Mouse (Mus musculus) hindbrain, embryonic 14.5 days (tissue): Measurements from ENCODE around the gene Stpg4. TPM values are rescaled to one million over a fixed set of nuclear protein-coding genes. Genes with fewer than 3 reads are reported as not detected.

ENCODE experiments used
- ATAC-seq: fragments of 200-750 bp; cut with Nextera tagmentation; 2 replicates; pipeline ENCODE4 v1.8.0; 2017; ENCODE audit warnings: moderate number of reproducible peaks, mild to moderate bottlenecking, moderate TSS enrichment, moderate library complexity; ENCODE audit not compliant: low FRiP score
- DNase-seq: peaks from one replicate; pipeline ENCODE4 v3.0.0-alpha.2; 2015; ENCODE audit warnings: low spot score
- H3K27ac ChIP-seq: fragments of 300-500 bp; sonication (generic); 2 replicates; pipeline ENCODE4 v1.5.1; 2014; ENCODE audit warnings: mild to moderate bottlenecking, moderate library complexity
- H3K27me3 ChIP-seq: fragments of 300-500 bp; sonication (generic); 2 replicates; pipeline ENCODE4 v1.6.1; 2014; ENCODE audit warnings: mild to moderate bottlenecking, low read length, mixed read lengths; ENCODE audit not compliant: control insufficient read depth, insufficient read depth
- H3K36me3 ChIP-seq: fragments of 300-500 bp; sonication (generic); replicated peaks from 2 replicates; pipeline ENCODE4 v1.6.1; 2014; ENCODE audit not compliant: control insufficient read depth, insufficient read depth
- H3K4me1 ChIP-seq: fragments of 300-500 bp; sonication (generic); replicated peaks from 2 replicates; pipeline ENCODE4 v1.6.1; 2014; ENCODE audit warnings: antibody characterized with exemption, low read length, mixed read lengths; ENCODE audit not compliant: control insufficient read depth, insufficient read depth
- H3K4me2 ChIP-seq: fragments of 300-500 bp; sonication (generic); replicated peaks from 2 replicates; pipeline ENCODE4 v1.6.1; 2014; ENCODE audit warnings: mild to moderate bottlenecking, moderate library complexity
- H3K4me3 ChIP-seq: fragments of 300-500 bp; sonication (generic); replicated peaks from 2 replicates; pipeline ENCODE4 v1.5.1; 2014; ENCODE audit warnings: mild to moderate bottlenecking, low read length
- H3K9ac ChIP-seq: fragments of 300-500 bp; sonication (generic); 2 replicates; pipeline ENCODE4 v1.6.1; 2014
- H3K9me3 ChIP-seq: fragments of 300-500 bp; sonication (generic); 2 replicates; pipeline ENCODE4 v1.6.1; 2016; ENCODE audit warnings: low read length; ENCODE audit not compliant: control insufficient read depth
- WGBS: fragments of 180-500 bp; shearing (Covaris S2); extraction: QIAGEN DNeasy Blood & Tissue Kit; methylation state at CpG from one replicate; pipeline ENCODE4 v1.1.7; 2014; 5-methylcytosine and 5-hydroxymethylcytosine counted together
- polyA plus RNA-seq: library from polyadenylated mRNA; unstranded; fragments of >200 nt; fragmentation: Nextera tagmentation; extraction: Ambion mirVana; gene quantifications from 2 replicates; pipeline ENCODE4 v1.2.1, GENCODE M21; 2014

The Stpg4 gene
- polyA plus RNA-seq, 1 experiment from 2014 or later, result not detected

DNA sequence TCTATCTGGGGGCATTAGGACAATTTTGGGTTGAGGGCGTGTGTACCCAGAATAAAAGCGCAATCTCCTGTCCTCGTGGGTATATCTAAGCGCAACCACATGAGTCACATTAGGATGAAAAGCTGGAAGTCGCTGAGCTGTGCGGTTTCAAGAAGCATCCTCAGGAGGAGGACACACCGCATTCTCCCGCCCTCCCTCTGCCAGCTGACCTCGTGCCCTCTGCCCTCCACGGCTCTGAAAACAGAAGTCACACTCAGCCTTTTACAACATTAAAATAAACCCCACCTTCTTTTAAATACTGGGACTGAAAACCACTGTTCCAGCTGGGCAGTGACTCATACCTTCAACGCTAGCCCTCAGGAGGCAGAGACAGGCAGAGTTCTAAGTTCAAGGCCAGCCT lies 30.5 kb downstream of the Stpg4 start:
- no peak overlapping the region for H3K9ac ChIP-seq
- no peak overlapping the region for H3K4me3 ChIP-seq
- WGBS, result 66% methylated on average over 11 of the region's 11 CpGs
- no peak overlapping the region for H3K27ac ChIP-seq
- H3K36me3 ChIP-seq, result no peaks in the 10 kb centered on the region
- H3K4me1 ChIP-seq, result no peaks in the 10 kb centered on the region
- no peaks in the 10 kb centered on the region for H3K9me3 ChIP-seq
- no peaks in the 10 kb centered on the region for H3K27me3 ChIP-seq
- H3K4me2 ChIP-seq, result no peak overlapping the region
- DNase-seq (no peak), ATAC-seq (no peak)

DNA sequence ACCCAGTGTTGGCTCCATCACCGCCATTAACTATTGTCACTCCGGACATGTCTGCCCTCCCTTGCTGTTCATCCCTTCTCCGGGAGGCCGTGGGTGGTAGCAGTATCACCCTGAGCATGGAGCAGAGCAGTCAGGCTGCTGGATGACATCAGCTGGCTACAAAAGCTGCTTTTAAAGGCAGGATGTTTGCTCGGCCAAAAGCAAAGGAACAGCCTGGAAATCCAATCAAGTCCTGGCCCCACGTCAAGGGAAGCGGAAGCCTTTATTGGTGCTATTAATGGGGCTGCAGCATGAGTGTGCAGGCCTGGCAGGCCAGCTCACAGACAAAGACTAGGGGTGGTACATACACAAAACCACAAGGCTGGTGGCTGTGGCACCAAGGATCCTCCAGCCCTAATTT lies 36.3 kb downstream of the Stpg4 start:
- Histone ChIP-seq H3K36me3 (no peaks in the 10 kb centered on the region), H3K4me1 (no peaks in the 10 kb centered on the region), H3K9me3 (no peaks in the 10 kb centered on the region), H3K27me3 (no peaks in the 10 kb centered on the region), H3K4me3 (no peak overlapping the region), H3K4me2 (no peak overlapping the region), H3K9ac (no peak overlapping the region), H3K27ac (no peak overlapping the region)
- DNase-seq, result no peak
- WGBS, result 67% methylated on average over 7 of the region's 7 CpGs
- peak; percentile 51; the same call in 1 of the 2 replicates for ATAC-seq

DNA sequence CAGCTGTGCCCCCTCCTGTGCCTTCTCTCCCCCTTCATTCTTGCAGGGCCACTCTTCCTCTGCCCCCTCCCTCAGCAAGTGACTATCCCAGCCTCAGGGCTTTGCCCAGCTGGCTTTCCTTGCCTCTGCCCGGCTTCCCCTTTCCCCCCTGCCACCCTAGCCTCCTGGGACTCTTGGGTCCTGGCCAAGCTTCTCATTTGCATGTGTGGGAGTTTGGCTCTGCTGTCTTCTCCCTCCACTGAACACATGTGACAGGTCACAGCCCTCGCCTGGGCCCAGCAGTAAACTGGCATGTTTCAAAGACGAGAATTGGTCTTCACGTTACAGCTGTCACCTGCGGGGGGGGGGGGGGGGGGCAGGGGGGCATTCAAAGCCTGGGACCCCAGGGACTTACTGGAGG lies 40.5 kb downstream of the Stpg4 start:
- H3K9ac ChIP-seq, result no peak overlapping the region
- no peak overlapping the region for H3K4me2 ChIP-seq
- 12% methylated on average over 4 of the region's 5 CpGs for WGBS
- DNase-seq, result peak; percentile 53
- peak; percentile 58; the same call in 1 of the 2 replicates for ATAC-seq
- no peaks in the 10 kb centered on the region for H3K4me1 ChIP-seq
- no peak overlapping the region for H3K27ac ChIP-seq
- H3K4me3 ChIP-seq, result no peak overlapping the region
- H3K36me3 ChIP-seq, result no peaks in the 10 kb centered on the region
- no peaks in the 10 kb centered on the region for H3K27me3 ChIP-seq
- no peaks in the 10 kb centered on the region for H3K9me3 ChIP-seq

GRCm38 (mm10) chr17:87385835-87386234 lies 41.7 kb downstream of the Stpg4 start:
- no peak overlapping the region for H3K4me3 ChIP-seq
- H3K27ac ChIP-seq, result no peak overlapping the region
- H3K36me3 ChIP-seq, result no peaks in the 10 kb centered on the region
- DNase-seq, result no peak
- no peak for ATAC-seq
- no peaks in the 10 kb centered on the region for H3K9me3 ChIP-seq
- no peaks in the 10 kb centered on the region for H3K27me3 ChIP-seq
- no peak overlapping the region for H3K9ac ChIP-seq
- WGBS, result 56% methylated on average over 3 of the region's 3 CpGs
- H3K4me2 ChIP-seq, result no peak overlapping the region
- no peaks in the 10 kb centered on the region for H3K4me1 ChIP-seq

- no peaks in the 10 kb centered on the region for H3K36me3 ChIP-seq
- no peak overlapping the region for H3K27ac ChIP-seq
- DNase-seq, result no peak
- peaks cover 31% of the 10 kb centered on the region for H3K4me1 ChIP-seq
- H3K9me3 ChIP-seq, result no peaks in the 10 kb centered on the region
- H3K9ac ChIP-seq, result no peak overlapping the region
- H3K27me3 ChIP-seq, result no peaks in the 10 kb centered on the region
- no peak overlapping the region for H3K4me3 ChIP-seq
- no peak for ATAC-seq
- 51% methylated on average over 9 of the region's 9 CpGs for WGBS
- no peak overlapping the region for H3K4me2 ChIP-seq
Observed at GRCm38 (mm10) chr17:87380681-87381080, 46.9 kb downstream of the Stpg4 start.

DNA sequence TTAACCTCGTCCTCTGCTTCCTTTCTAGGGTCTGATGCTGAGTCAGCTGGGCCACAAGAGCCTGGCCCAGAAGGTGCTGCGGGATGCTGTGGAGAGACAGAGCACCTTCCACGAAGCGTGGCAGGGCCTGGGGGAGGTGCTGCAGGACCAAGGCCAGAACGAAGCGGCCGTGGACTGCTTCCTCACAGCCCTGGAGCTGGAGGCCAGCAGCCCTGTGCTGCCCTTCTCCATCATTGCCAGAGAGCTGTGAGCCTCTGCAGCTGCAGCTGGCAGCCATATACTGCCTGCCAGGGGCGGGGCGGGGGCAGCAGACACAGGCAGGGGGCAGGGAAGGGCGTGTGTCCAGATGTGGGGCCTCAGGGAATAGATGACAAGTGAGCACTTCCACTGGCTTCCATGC lies 47.7 kb downstream of the Stpg4 start:
- DNase-seq (no peak), ATAC-seq (peak; percentile 13; the same call in 1 of the 2 replicates)
- Histone ChIP-seq H3K27ac (peak overlapping the region; percentile 70), H3K4me3 (no peak overlapping the region), H3K36me3 (no peaks in the 10 kb centered on the region), H3K9ac (peak overlapping the region; percentile 37; the same call in 1 of the 2 replicates), H3K9me3 (no peaks in the 10 kb centered on the region), H3K4me1 (peaks cover 31% of the 10 kb centered on the region), H3K4me2 (no peak overlapping the region), H3K27me3 (no peaks in the 10 kb centered on the region)
- WGBS, result 48% methylated on average over 10 of the region's 10 CpGs

DNA sequence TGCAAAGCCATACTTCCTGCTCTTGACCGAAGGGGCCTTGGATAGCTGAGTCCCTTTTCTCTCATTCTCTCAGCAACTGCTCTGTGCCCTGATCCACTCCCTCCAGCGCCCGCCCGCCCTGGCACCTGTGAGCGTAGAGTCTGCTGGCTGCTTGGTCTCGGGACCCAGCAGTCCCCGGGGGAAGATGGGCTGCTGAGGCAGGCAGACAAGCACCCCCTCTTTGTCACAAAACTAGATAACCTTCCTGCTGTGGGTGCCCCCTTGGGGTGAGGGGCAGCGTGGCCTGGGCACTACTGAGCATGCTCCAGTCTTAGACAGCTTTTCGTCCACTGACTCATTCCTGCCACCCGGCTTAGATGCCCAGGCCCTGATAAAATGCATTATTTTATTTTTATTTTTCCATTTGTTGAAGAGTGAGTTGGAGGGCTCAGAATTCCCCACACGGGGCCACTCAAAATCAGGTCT lies 48.3 kb downstream of the Stpg4 start:
- ATAC-seq (no peak), DNase-seq (no peak)
- Histone ChIP-seq H3K4me1 (peaks cover 31% of the 10 kb centered on the region), H3K4me3 (no peak overlapping the region), H3K27me3 (no peaks in the 10 kb centered on the region), H3K9ac (0 out of 2 replicates have a peak overlapping the region, but pooled peaks have one; percentile 26), H3K36me3 (no peaks in the 10 kb centered on the region), H3K9me3 (no peaks in the 10 kb centered on the region), H3K27ac (peak overlapping the region; percentile 70), H3K4me2 (no peak overlapping the region)
- WGBS, result 75% methylated on average over 11 of the region's 11 CpGs

- H3K4me2 ChIP-seq, result 0 out of 2 replicates have a peak overlapping the region, but pooled peaks have one; percentile 5
- no peak overlapping the region for H3K4me3 ChIP-seq
- no peaks in the 10 kb centered on the region for H3K27me3 ChIP-seq
- no peaks in the 10 kb centered on the region for H3K36me3 ChIP-seq
- 35% methylated on average over 16 of the region's 16 CpGs for WGBS
- peak overlapping the region; percentile 70 for H3K27ac ChIP-seq
- H3K9ac ChIP-seq, result no peak overlapping the region
- peak; percentile 67 for DNase-seq
- peak; percentile 60 for ATAC-seq
- H3K9me3 ChIP-seq, result no peaks in the 10 kb centered on the region
- H3K4me1 ChIP-seq, result peaks cover 31% of the 10 kb centered on the region
Observed at GRCm38 (mm10) chr17:87378354-87379159, 49.0 kb downstream of the Stpg4 start.

- Histone ChIP-seq H3K36me3 (no peaks in the 10 kb centered on the region), H3K4me1 (peaks cover 32% of the 10 kb centered on the region), H3K9me3 (no peaks in the 10 kb centered on the region), H3K27me3 (no peaks in the 10 kb centered on the region), H3K27ac (no peak overlapping the region), H3K9ac (no peak overlapping the region), H3K4me3 (no peak overlapping the region), H3K4me2 (no peak overlapping the region)
- ATAC-seq (no peak), DNase-seq (no peak)
- WGBS, result 63% methylated on average over 6 of the region's 6 CpGs
Observed at GRCm38 (mm10) chr17:87377536-87377935, 50.0 kb downstream of the Stpg4 start.
